Mouse (Mus musculus) embryonic facial prominence, embryonic 14.5 days (tissue): ENCODE measurements at regions not wholly inside any gene's neighbourhood (a gene's known extent, or its start where the extent isn't known, plus 50 kb on each side); places are given as distances from the start of the nearest gene placed in this dataset.
"Not testable (repeated sequence)": the region's sequence is repeated elsewhere in the genome, so short reads cannot be mapped to it uniquely, and the experiment has no call there.

Experiments
- ATAC-seq: fragments of 200-750 bp; cut with Nextera tagmentation; 2 replicates; pipeline ENCODE4 v1.8.0; 2017; ENCODE audit warnings: low read depth, moderate number of reproducible peaks, moderate TSS enrichment
- DNase-seq: peaks from one replicate; pipeline ENCODE4 v3.0.0-alpha.2; 2015; ENCODE audit warnings: low spot score
- H3K27ac ChIP-seq: fragments of 300-500 bp; sonication (generic); replicated peaks from 2 replicates; pipeline ENCODE4 v1.5.1; 2014; ENCODE audit warnings: low read depth, mild to moderate bottlenecking, low read length, moderate library complexity
- H3K27me3 ChIP-seq: fragments of 300-500 bp; sonication (generic); replicated peaks from 2 replicates; pipeline ENCODE4 v1.6.1; 2014; ENCODE audit warnings: low read length; ENCODE audit not compliant: control insufficient read depth, insufficient read depth
- H3K36me3 ChIP-seq: fragments of 300-500 bp; sonication (generic); 2 replicates; pipeline ENCODE4 v1.6.1; 2014; ENCODE audit warnings: low read length, mixed read lengths; ENCODE audit not compliant: control insufficient read depth, insufficient read depth
- H3K4me1 ChIP-seq: fragments of 300-500 bp; sonication (generic); 2 replicates; pipeline ENCODE4 v1.6.1; 2014; ENCODE audit warnings: antibody characterized with exemption, low read length; ENCODE audit not compliant: control insufficient read depth, insufficient read depth
- H3K4me2 ChIP-seq: fragments of 300-500 bp; sonication (generic); 2 replicates; pipeline ENCODE4 v1.6.1; 2014; ENCODE audit warnings: low read depth, mild to moderate bottlenecking, low read length, moderate library complexity, mixed read lengths
- H3K4me3 ChIP-seq: fragments of 300-500 bp; sonication (generic); 2 replicates; pipeline ENCODE4 v1.5.1; 2014; ENCODE audit warnings: low read depth, mild to moderate bottlenecking, low read length
- H3K9ac ChIP-seq: fragments of 300-500 bp; sonication (generic); 2 replicates; pipeline ENCODE4 v1.6.1; 2014; ENCODE audit warnings: low read depth, mild to moderate bottlenecking, low read length, moderate library complexity, mixed read lengths
- H3K9me3 ChIP-seq: fragments of 300-500 bp; sonication (generic); 2 replicates; pipeline ENCODE4 v1.6.1; 2016; ENCODE audit warnings: low read length; ENCODE audit not compliant: control insufficient read depth
- WGBS: fragments of 180-500 bp; shearing (Covaris S2); extraction: QIAGEN DNeasy Blood & Tissue Kit; methylation state at CpG from one replicate; pipeline ENCODE4 v1.1.7; 2014; 5-methylcytosine and 5-hydroxymethylcytosine counted together

GRCm38 (mm10) chr8:48042456-48043395, 52.0 kb upstream of the Wwc2 start:
- H3K4me3 ChIP-seq, H3K36me3 ChIP-seq, H3K9ac ChIP-seq, H3K9me3 ChIP-seq, H3K27ac ChIP-seq, H3K27me3 ChIP-seq, H3K4me1 ChIP-seq: not testable (repeated sequence)
- DNase-seq (peak; percentile 8), ATAC-seq (0 out of 2 replicates have a peak, but pooled peaks have one; percentile 15)
- H3K4me2 ChIP-seq = 0 out of 2 replicates have a peak overlapping the region, but pooled peaks have one; percentile 1
- WGBS = 42% methylated on average over 19 of the region's 23 CpGs

DNA sequence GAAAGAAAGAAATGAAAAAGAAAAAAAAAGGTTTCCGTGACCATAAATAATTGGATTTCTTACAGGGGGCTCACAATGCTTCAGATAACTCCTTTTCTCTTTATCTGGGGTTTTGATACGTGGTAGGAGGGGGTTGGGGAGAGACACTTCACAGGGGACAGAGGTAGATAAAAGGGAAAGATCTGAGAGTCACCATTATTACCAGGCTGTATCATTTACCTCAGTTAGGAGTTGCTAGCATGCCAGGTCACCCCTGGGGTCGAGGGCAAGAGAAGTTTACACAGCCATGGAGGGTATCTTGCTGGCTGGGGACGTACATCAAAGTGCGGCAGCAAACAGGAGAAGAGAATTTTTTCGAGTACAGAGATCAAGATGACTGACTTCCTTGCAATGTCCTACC, 51.5 kb upstream of the Dctd start:
- DNase-seq = no peak
- no peak for ATAC-seq
- no peaks in the 10 kb centered on the region for H3K27me3 ChIP-seq
- no peaks in the 10 kb centered on the region for H3K36me3 ChIP-seq
- H3K9ac ChIP-seq = no peak overlapping the region
- no peak overlapping the region for H3K4me3 ChIP-seq
- WGBS = 32% methylated on average over 6 of the region's 6 CpGs
- no peaks in the 10 kb centered on the region for H3K9me3 ChIP-seq
- H3K4me1 ChIP-seq = no peaks in the 10 kb centered on the region
- no peak overlapping the region for H3K4me2 ChIP-seq
- no peak overlapping the region for H3K27ac ChIP-seq
